Mouse (Mus musculus): ENCODE results near the gene 4921507P07Rik. TPM values are rescaled to one million over a fixed set of nuclear protein-coding genes. Genes with fewer than 3 reads are reported as not detected.

The 4921507P07Rik gene
- polyA plus RNA-seq, 1 experiment, result 0.01 TPM

DNA sequence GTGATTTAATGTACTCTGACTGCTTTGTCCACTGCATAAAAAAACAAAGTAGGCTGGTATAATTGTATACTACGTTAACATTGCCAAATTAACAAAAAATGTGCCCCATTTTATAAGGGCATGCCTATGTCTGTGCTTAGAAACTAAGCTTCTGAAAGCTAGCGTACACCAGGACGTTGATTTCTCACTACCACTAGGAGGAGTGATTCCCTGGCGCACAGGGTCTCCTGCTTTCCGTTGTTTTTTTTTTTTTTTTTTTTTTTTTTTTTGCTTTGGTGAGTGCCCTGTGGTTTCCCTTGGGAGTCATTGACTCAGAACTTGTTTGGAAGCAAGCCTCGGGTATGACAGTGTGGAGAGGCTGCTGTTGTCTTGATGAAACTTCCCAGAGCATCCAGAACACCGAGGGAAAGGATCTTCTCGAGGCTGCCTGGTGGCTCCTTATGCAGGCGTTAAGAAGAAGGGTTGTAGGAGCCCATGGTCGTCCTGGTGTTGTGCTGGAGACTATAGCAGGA, 3.0 kb downstream of the 4921507P07Rik start:
- no peak overlapping the region for H3K4me2 ChIP-seq (ENCODE audit: low read depth)
- no peaks in the 10 kb centered on the region for H3K79me2 ChIP-seq (ENCODE audit: control insufficient read depth, insufficient read depth)
- H3K4me3 ChIP-seq, result no peak overlapping the region
- H3ac ChIP-seq (ENCODE audit: control insufficient read depth, insufficient read length), result no peak overlapping the region
- no peaks in the 10 kb centered on the region for H3K36me3 ChIP-seq (ENCODE audit: control insufficient read depth, insufficient read depth)
- peaks cover 6% of the 10 kb centered on the region for H3K27me3 ChIP-seq (ENCODE audit: control insufficient read depth, insufficient read depth, insufficient read length)
- TF ChIP-seq USF1 (IDR thresholded peaks at IDR 0.05; ENCODE audit: low read depth) (no peak), POLR2A (IDR thresholded peaks at IDR 0.05; ENCODE audit: insufficient read length, low read depth) (no peak), MAX (IDR thresholded peaks at IDR 0.05; ENCODE audit: low read depth) (no peak), E2F4 (IDR thresholded peaks at IDR 0.05; ENCODE audit: insufficient read depth) (no peak), CEBPB (IDR thresholded peaks at IDR 0.05; ENCODE audit: insufficient read depth, poor library complexity, severe bottlenecking) (no peak), TCF3 (IDR thresholded peaks at IDR 0.05; ENCODE audit: insufficient read length, low read depth) (no peak), MYOD1 (IDR thresholded peaks at IDR 0.05; ENCODE audit: control insufficient read depth in 1 of 3, insufficient read length in 2 of 3, low read depth in 2 of 3) (no peak), TCF12 (IDR thresholded peaks at IDR 0.05; ENCODE audit: insufficient read depth, poor library complexity, severe bottlenecking) (no peak)

DNA sequence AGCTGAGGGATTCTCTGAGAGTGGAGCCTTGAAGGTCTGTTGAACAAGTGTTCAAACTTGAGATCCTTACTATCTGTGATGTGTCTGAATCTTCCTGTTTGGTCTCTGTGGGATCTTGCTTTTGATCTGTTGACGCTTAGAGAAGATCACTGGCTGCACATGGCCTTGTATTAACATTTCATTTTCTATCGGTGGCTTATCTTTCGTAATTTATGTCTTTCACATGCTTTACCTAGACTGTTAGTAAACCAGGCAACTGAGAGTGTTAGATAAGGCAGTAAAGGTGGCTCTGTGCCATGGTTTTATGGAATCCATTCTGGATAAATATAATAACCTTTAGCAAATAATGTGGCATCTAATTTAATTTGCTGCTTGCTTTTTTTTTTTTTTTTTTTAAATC, 6.2 kb downstream of the 4921507P07Rik start:
- TF ChIP-seq MYOG (IDR thresholded peaks at IDR 0.05; ENCODE audit: control insufficient read depth in 1 of 3, insufficient read depth in 1 of 3, insufficient read length in 2 of 3, low read depth in 2 of 3) (no peak), MAX (IDR thresholded peaks at IDR 0.05; ENCODE audit: low read depth) (no peak), SRF (IDR thresholded peaks at IDR 0.05; ENCODE audit: control insufficient read depth, insufficient read length, low read depth) (no peak), POLR2A (IDR thresholded peaks at IDR 0.05; ENCODE audit: insufficient read length, low read depth) (no peak), CEBPB (IDR thresholded peaks at IDR 0.05; ENCODE audit: insufficient read depth, poor library complexity, severe bottlenecking) (no peak), REST (IDR thresholded peaks at IDR 0.05; ENCODE audit: insufficient read depth, insufficient read length) (no peak), E2F4 (IDR thresholded peaks at IDR 0.05; ENCODE audit: insufficient read depth) (no peak), POLR2AphosphoS2 (IDR thresholded peaks at IDR 0.05; ENCODE audit: insufficient read length, low read depth) (no peak), TCF3 (IDR thresholded peaks at IDR 0.05; ENCODE audit: insufficient read length, low read depth) (no peak), TCF12 (IDR thresholded peaks at IDR 0.05; ENCODE audit: insufficient read depth, poor library complexity, severe bottlenecking) (no peak)
- H3K79me2 ChIP-seq (ENCODE audit: control insufficient read depth, insufficient read depth), result no peaks in the 10 kb centered on the region
- H3K4me2 ChIP-seq (ENCODE audit: low read depth), result no peak overlapping the region
- H3K4me3 ChIP-seq, result no peak overlapping the region
- peaks cover 16% of the 10 kb centered on the region for H3K27me3 ChIP-seq (ENCODE audit: control insufficient read depth, insufficient read depth, insufficient read length)
- no peaks in the 10 kb centered on the region for H3K36me3 ChIP-seq (ENCODE audit: control insufficient read depth, insufficient read depth)
- no peak overlapping the region for H3ac ChIP-seq (ENCODE audit: control insufficient read depth, insufficient read length)

DNA sequence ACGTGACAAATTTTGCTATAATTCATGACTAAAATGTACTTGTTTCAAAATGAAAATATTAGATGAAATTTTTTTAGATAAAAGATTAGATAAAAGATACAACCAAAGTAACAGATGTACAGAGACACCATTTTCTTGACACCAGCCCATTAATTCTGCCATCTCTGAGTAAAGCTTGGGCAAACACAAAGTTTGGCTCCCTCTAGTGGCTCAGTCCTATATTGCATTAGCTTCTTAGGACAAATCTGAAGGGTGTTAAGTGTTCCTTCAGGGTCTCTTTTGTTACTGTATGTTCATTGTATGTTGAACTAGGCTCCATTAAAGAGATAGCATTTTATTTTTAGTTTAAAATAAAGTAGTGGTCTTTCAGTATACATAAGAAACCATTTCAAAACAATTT, 8.2 kb downstream of the 4921507P07Rik start:
- no peaks in the 10 kb centered on the region for H3K79me2 ChIP-seq (ENCODE audit: control insufficient read depth, insufficient read depth)
- no peak overlapping the region for H3K4me2 ChIP-seq (ENCODE audit: low read depth)
- no peak for TF ChIP-seq POLR2A (IDR thresholded peaks at IDR 0.05; ENCODE audit: insufficient read length, low read depth)
- TF ChIP-seq MYOD1 (IDR thresholded peaks at IDR 0.05; ENCODE audit: control insufficient read depth in 1 of 3, insufficient read length in 2 of 3, low read depth in 2 of 3), result no peak
- no peak for TF ChIP-seq USF1 (IDR thresholded peaks at IDR 0.05; ENCODE audit: low read depth)
- TF ChIP-seq TCF12 (IDR thresholded peaks at IDR 0.05; ENCODE audit: insufficient read depth, poor library complexity, severe bottlenecking), result no peak
- TF ChIP-seq REST (IDR thresholded peaks at IDR 0.05; ENCODE audit: insufficient read depth, insufficient read length), result no peak
- no peak for TF ChIP-seq CEBPB (IDR thresholded peaks at IDR 0.05; ENCODE audit: insufficient read depth, poor library complexity, severe bottlenecking)
- TF ChIP-seq SRF (IDR thresholded peaks at IDR 0.05; ENCODE audit: control insufficient read depth, insufficient read length, low read depth), result no peak
- H3K36me3 ChIP-seq (ENCODE audit: control insufficient read depth, insufficient read depth), result no peaks in the 10 kb centered on the region
- H3K4me3 ChIP-seq, result no peak overlapping the region
- H3ac ChIP-seq (ENCODE audit: control insufficient read depth, insufficient read length), result no peak overlapping the region
- H3K27me3 ChIP-seq (ENCODE audit: control insufficient read depth, insufficient read depth, insufficient read length), result peaks cover 21% of the 10 kb centered on the region

DNA sequence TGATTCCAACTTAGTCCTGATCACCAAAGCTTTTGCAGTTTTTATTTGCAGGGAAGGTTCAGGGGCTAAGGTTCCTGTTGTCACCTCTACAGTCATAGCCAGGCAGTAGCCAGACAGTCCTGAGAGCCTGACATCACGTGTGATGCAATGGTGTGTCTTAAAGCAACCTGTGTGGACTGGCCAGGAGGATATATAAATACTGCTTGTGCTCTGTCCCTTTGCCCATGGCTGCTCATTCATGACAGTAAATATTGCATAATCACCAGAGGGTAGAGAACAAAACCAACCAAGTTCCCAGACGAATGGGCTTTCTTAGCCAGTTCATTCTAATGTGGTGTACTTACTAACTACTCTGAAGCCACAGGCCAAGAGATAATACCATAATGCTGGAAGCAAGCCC, 9.0 kb downstream of the 4921507P07Rik start:
- Histone ChIP-seq H3K4me2 (ENCODE audit: low read depth) (no peak overlapping the region), H3K27me3 (ENCODE audit: control insufficient read depth, insufficient read depth, insufficient read length) (peaks cover 21% of the 10 kb centered on the region), H3K79me2 (ENCODE audit: control insufficient read depth, insufficient read depth) (no peaks in the 10 kb centered on the region), H3K36me3 (ENCODE audit: control insufficient read depth, insufficient read depth) (no peaks in the 10 kb centered on the region), H3ac (ENCODE audit: control insufficient read depth, insufficient read length) (no peak overlapping the region), H3K4me3 (no peak overlapping the region)
- no peak for TF ChIP-seq E2F4 (IDR thresholded peaks at IDR 0.05; ENCODE audit: insufficient read depth)
- TF ChIP-seq MAX (IDR thresholded peaks at IDR 0.05; ENCODE audit: low read depth), result no peak
- no peak for TF ChIP-seq REST (IDR thresholded peaks at IDR 0.05; ENCODE audit: insufficient read depth, insufficient read length)
- TF ChIP-seq SRF (IDR thresholded peaks at IDR 0.05; ENCODE audit: control insufficient read depth, insufficient read length, low read depth), result no peak
- no peak for TF ChIP-seq MYOD1 (IDR thresholded peaks at IDR 0.05; ENCODE audit: control insufficient read depth in 1 of 3, insufficient read length in 2 of 3, low read depth in 2 of 3)
- no peak for TF ChIP-seq POLR2A (IDR thresholded peaks at IDR 0.05; ENCODE audit: insufficient read length, low read depth)
- TF ChIP-seq USF1 (IDR thresholded peaks at IDR 0.05; ENCODE audit: low read depth), result no peak
- TF ChIP-seq TCF12 (IDR thresholded peaks at IDR 0.05; ENCODE audit: insufficient read depth, poor library complexity, severe bottlenecking), result no peak

DNA sequence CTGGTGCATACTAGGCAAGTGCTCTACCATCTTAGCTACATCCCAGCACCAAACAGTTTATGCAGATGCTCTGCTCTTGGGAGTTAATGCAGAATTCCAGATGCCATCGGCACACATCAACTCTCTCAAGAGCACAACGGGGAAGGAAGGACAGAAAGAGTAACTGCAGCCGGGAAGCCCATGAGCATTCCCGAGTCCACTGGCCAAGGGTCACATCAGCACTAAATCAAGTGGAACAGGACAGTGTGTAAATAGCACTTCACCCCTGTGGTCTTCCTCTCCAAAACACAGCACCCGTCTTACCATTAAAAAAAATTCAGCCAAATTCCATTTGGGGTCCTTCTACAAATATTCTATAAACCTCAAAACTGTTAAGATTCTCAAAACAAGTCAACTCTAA, 10.1 kb downstream of the 4921507P07Rik start:
- no peak for TF ChIP-seq SRF (IDR thresholded peaks at IDR 0.05; ENCODE audit: control insufficient read depth, insufficient read length, low read depth)
- TF ChIP-seq TCF3 (IDR thresholded peaks at IDR 0.05; ENCODE audit: insufficient read length, low read depth), result no peak
- TF ChIP-seq MAX (IDR thresholded peaks at IDR 0.05; ENCODE audit: low read depth), result no peak
- TF ChIP-seq TCF12 (IDR thresholded peaks at IDR 0.05; ENCODE audit: insufficient read depth, poor library complexity, severe bottlenecking), result no peak
- TF ChIP-seq E2F4 (IDR thresholded peaks at IDR 0.05; ENCODE audit: insufficient read depth), result no peak
- no peak for TF ChIP-seq POLR2AphosphoS2 (IDR thresholded peaks at IDR 0.05; ENCODE audit: insufficient read length, low read depth)
- TF ChIP-seq USF1 (IDR thresholded peaks at IDR 0.05; ENCODE audit: low read depth), result no peak
- TF ChIP-seq POLR2A (IDR thresholded peaks at IDR 0.05; ENCODE audit: insufficient read length, low read depth), result no peak
- no peak for TF ChIP-seq CEBPB (IDR thresholded peaks at IDR 0.05; ENCODE audit: insufficient read depth, poor library complexity, severe bottlenecking)
- no peak for TF ChIP-seq MYOG (IDR thresholded peaks at IDR 0.05; ENCODE audit: control insufficient read depth in 1 of 3, insufficient read depth in 1 of 3, insufficient read length in 2 of 3, low read depth in 2 of 3)
- TF ChIP-seq REST (IDR thresholded peaks at IDR 0.05; ENCODE audit: insufficient read depth, insufficient read length), result no peak
- TF ChIP-seq MYOD1 (IDR thresholded peaks at IDR 0.05; ENCODE audit: control insufficient read depth in 1 of 3, insufficient read length in 2 of 3, low read depth in 2 of 3), result no peak

More for the DNA sequence above, 10.1 kb downstream of the 4921507P07Rik start:
- Histone ChIP-seq H3K79me2 (ENCODE audit: control insufficient read depth, insufficient read depth) (no peaks in the 10 kb centered on the region), H3K4me3 (no peak overlapping the region), H3K27me3 (ENCODE audit: control insufficient read depth, insufficient read depth, insufficient read length) (peaks cover 23% of the 10 kb centered on the region), H3ac (ENCODE audit: control insufficient read depth, insufficient read length) (no peak overlapping the region), H3K36me3 (ENCODE audit: control insufficient read depth, insufficient read depth) (no peaks in the 10 kb centered on the region), H3K4me2 (ENCODE audit: low read depth) (no peak overlapping the region)

All from myocyte (in vitro differentiated cells).